Mouse (Mus musculus) forelimb bud, embryonic 11.5 days (tissue): ENCODE measurements around the gene Gpr84.

Experiments
- DNase-seq: peaks from one replicate; pipeline ENCODE4 v3.0.0-alpha.2; 2012; ENCODE audit warnings: low read depth, low spot score

The Gpr84 gene

DNA sequence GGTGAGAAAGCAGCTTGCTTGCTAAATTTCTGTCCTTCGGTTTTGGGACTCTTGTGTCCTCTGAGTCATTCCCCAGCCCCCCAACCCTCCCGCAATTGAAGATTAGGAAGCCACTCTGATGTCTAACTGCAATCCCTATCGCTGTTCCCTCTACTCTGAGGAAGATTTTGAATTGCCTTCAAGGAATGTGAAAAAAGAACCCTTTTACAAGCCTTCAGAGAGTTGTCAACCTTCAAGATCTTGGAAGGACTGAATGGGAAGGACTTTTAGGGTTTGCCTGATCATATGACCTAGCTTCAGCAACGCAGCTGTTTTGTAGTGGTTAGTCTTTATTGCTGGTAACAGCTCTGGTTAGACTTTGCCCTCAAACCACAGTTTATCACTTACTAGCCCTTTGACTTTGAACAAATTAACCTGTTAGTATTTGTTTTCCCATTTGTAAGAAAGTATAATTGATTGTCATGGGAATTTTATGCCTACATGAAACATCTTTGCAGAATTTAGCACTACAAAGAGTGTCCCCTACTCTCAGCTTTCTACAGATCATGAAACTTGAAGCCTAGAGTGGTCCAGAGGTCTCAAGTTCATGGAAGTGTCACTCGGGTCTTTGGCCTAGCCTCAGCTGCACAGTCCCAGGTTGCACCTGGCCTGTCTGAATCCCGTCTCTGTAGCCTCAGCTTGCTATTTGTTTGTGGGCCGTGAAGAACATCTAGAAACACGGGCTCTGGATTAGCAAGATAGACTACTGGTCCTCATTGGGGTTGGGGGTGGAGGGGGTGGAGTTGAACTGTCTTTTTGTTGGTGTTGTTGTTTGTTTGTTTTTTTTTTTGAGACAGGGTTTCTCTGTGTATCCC lies 4.4 kb downstream of the Gpr84 start:
- no peak for DNase-seq

DNA sequence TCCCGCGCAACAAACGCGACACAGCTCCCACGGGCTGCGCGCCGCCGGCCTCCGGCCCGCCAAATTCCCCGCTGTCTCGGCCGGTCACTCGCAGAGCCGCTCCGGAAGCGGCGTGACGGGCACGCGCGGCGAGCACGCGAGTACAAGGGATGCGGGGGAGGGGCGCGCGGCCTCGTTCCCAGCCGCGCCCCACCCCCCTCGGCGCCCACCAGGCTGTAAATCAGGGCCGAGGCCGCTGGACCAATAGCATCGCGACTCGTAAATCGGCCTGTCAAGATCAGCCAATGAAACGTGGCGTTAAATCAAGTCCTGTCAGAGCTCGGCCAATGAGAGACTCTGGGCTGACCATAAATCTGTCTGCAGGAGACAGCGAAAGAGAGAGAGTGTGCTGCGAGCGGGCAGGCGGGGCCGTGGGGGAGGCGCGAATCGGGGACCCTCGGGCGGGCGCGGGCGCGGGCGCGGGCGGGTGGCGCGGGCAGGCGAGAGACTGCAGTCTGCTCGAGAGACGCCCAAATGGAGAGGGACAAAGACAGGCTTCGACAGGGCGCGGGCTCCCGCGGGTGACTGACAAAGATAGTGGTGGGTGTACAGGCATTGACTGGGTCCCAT lies 5.2 kb downstream of the Gpr84 start:
- DNase-seq = peak; percentile 99

DNA sequence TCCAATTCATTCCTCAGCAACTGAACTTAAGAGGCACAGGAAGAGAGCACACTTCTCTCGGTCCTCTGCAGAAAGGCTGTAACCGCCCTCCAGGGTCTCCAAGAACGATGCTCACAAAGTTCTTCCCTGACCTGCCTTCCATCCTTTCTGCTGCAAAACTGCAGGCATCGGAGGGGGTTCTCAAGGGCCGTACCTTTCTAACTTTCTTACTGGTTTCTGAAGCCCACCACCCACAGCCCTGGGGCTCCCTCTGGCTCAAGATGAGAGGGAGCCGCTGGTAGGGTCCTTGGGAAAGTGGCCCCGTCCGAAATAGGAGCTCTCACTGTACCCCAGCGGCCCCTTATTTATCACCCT lies 5.8 kb downstream of the Gpr84 start:
- no peak for DNase-seq

GRCm38 (mm10) chr15:103303916-103304615 lies 6.3 kb downstream of the Gpr84 start:
- no peak for DNase-seq

DNA sequence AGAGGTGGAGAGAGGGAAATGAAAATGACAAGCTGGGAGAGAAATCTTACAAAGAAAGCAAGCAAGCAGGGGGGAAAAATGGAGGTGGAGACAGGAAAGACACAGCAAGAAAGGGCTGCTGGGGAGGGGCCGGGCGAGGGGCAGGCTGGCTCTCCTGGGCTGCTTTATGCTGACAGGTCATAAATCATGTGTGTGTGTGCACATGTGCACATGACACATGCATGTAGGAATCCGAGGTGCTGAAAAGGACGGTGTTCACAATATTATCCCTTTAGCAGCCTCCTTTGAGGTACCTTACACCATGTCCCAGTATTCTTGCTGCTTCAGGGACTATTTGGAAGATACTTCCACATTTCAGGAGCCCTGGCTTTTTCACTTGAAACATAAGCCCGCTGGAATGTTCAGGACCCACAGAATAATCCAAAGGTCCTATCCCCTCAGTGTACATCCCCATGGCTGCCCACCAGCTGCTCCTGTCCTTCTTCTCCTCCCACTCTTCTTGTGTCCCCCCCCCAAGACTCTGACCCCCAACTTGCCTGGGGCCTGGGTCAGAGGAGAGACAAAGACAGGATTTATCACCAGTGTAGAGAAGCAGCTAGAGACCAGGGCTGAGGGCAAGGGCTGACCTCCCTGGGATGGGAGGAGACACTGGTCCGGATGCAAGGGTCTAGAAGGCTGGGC lies 7.9 kb downstream of the Gpr84 start:
- DNase-seq = peak; percentile 76

DNA sequence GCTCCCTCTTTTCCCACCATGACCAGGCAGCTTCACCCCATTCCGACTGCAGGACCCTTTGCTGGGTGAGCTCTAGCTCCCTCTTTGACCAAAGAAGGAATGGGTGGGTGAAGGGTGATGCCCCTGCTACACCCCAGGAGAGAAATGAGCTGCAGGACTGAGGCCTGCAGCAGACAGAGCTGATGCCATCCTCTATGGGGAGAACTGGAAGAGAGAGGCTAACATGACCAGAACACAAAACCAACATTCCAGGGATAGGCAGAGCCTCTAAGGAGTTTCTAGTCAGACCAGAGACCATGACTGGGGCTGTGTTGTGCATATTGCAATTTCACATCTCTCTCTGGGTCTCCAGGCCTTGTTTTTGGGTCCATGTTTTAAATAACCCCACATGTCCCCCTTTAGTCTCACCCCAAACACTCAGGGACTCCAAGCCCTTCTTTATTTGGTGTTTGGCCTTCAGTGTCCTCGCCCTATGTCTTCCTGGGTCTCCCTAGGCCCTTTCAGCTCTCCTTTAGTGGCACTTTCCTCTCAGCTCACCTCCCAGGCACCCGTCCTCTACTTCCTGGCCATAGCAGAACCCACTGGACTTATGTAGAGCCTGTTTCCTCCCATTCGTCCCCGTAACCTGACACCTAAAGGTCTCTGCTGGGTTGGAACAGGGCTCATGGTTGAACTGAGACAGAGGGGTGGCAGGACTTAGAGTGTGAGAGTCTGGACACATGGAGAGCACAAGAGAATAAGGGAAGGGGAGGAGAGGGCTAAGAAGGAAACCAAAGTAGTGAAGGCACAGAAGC lies 8.7 kb downstream of the Gpr84 start:
- DNase-seq = no peak

GRCm38 (mm10) chr15:103301046-103301445 lies 9.4 kb downstream of the Gpr84 start:
- DNase-seq = peak; percentile 82

GRCm38 (mm10) chr15:103300560-103300959 lies 9.9 kb downstream of the Gpr84 start:
- no peak for DNase-seq

- peak; percentile 77 for DNase-seq
These were observed 10.3 kb downstream of the Gpr84 start for GRCm38 (mm10) chr15:103300067-103300471.

DNA sequence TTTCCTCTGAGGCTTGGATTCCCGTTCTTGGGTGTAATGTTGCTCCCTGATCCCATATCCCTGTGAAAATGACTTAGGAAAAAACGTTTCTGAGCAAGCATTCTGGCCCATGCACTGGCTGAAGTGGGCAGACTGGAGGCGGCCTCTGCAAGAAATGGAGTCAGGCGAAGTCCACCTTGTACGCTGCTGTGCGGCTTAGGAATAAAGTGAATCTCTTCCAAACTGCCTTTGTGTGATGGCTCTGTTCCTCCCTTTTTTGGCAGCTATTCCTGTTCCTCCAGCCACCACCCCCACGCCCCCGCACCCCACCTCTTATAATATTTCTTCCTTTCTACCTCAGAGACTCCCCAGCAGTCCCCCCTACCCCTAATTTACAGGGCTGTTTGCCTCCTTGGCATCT lies 10.8 kb downstream of the Gpr84 start:
- no peak for DNase-seq

DNA sequence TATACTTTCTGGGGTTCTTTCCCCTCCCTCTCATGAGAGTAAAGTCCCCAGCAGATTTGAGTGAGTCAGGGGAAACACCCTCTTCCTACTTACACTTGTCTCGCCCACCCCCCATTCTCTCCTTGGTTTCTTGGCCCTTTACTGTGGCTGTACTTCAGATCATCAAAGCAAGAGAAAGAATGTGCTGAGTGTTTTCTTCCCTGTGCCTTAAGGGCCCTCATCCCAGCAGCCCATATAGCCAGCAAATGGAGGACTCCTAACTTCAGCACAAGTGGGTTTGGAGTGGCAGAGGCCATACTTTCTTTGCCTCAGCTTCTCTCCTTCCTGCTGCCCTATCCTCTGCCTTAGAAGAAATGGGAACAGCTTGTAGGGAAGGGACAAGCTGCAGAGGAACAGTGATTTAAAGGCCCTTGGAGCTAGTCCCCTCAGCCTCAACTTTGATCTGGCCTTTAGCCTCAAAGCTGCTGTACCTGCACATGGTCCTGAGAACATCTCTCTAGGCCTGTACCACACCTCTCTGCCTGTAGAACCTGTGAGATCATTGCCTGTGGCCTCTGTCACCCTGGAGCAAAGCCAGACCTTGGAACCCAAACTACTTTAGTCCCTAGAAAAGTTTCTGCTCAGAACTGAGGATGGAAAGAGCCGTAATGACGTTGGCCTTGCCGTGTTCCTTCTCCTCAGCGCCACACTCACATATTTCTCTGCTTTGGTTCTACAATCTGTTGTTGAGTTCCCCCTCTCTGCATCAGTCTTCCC lies 11.4 kb downstream of the Gpr84 start:
- no peak for DNase-seq

DNA sequence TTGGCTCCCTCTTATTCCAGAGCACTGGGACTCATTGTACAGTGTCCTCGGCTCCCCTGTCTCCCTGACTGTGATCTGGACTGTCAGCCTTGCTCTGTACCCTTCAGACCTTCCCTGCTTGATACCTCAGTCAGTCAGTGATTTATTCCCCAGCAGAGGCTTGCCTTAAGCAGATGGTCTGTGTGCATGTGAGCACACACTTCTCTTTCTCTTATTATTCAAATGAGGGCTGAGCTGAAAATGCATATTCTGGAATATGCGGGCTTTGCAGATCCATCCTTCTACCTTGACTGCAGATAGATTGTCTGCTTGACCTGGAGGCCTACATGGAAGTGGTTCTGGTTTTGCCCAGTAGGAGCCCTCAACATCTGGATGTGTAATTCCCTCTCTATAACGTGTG lies 12.4 kb downstream of the Gpr84 start:
- DNase-seq = no peak

- no peak for DNase-seq
These were observed 13.1 kb downstream of the Gpr84 start for GRCm38 (mm10) chr15:103297313-103297712.

- peak; percentile 83 for DNase-seq
These were observed 14.6 kb downstream of the Gpr84 start for GRCm38 (mm10) chr15:103295851-103296250.

GRCm38 (mm10) chr15:103294649-103295048 lies 15.8 kb downstream of the Gpr84 start:
- no peak for DNase-seq

GRCm38 (mm10) chr15:103293375-103293774 lies 17.0 kb downstream of the Gpr84 start:
- DNase-seq = no peak

GRCm38 (mm10) chr15:103292673-103293345 lies 17.6 kb downstream of the Gpr84 start:
- DNase-seq = no peak

GRCm38 (mm10) chr15:103290843-103291242 lies 19.6 kb downstream of the Gpr84 start:
- no peak for DNase-seq

GRCm38 (mm10) chr15:103290417-103290816 lies 20.0 kb downstream of the Gpr84 start:
- DNase-seq = no peak

GRCm38 (mm10) chr15:103289600-103289999 lies 20.8 kb downstream of the Gpr84 start:
- DNase-seq = no peak
